Mouse (Mus musculus) central nervous system, embryonic 18 days (tissue): ENCODE results near the gene Tjp1. TPM values are rescaled to one million over a fixed set of nuclear protein-coding genes. Genes with fewer than 3 reads are reported as not detected.

Source experiments
- polyA plus RNA-seq: library from polyadenylated mRNA; depleted of rRNA; stranded (reverse); fragments of >200 nt; gene quantifications from 2 replicates; pipeline ENCODE4 v1.2.3, GENCODE M21; 2012; rRNA removed

Gene Tjp1
- polyA plus RNA-seq, result 36.2 and 40.5 TPM in 2 replicates

GRCm38 (mm10) chr7:65527071-65528007, at the start of gene Tjp1:
Tjp1 (minus strand) TSS chr7:65527781.

Other genes with a start within 250 kb of the Tjp1 start
- 15.6 and 17.3 TPM in 2 replicates for gene Tarsl2, start 117.1 kb upstream of the Tjp1 start, polyA plus RNA-seq
- 110 and 113 TPM in 2 replicates for gene Tm2d3, start 163.4 kb upstream of the Tjp1 start, polyA plus RNA-seq